Comparison of ENCODE assay signal across 22 mouse cellular contexts in the genomic region with DNA sequence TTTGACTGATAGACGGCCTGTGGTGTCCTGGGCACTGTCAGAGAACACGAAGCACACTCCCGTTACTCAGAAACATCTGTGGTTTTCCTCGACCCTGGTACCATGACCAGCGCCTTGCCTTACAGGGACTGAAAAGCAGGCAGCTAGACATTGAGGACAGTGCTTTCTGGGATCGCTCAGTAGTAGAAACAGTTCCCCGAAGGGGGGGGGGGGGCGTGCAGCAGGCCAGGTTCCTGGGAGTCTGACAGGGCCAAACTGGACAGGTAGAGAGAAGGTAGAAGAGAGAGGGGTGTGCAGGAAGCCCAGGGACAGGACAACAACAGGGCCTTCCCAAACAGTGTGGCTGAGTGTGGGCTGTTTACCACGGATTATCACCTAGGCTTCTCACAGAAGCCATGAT.
DNase-seq lines count a peak whose midpoint lies in the region; ATAC-seq lines count a peak whose summit lies in the region.
"Had no signal": no experiment of that assay in that cellular context is flagged by ENCODE, and none has a peak within 500 bp of the region (broad histone marks: within the 10 kb centered on the region; RNA-seq: fewer than 3 reads in every experiment).

No protein-coding gene starts in this region.

- H3K4me3 ChIP-seq in forebrain, embryonic 12.5 days (replicated peaks) = no peak overlapping the region
- no peak overlapping the region for H3K4me3 ChIP-seq in forebrain, embryonic 16.5 days (replicated peaks; ENCODE audit: low read length)
- no peak overlapping the region for H3K4me3 ChIP-seq in midbrain, embryonic 11.5 days (ENCODE audit: low read depth, low read length)
- H3K4me3 ChIP-seq in midbrain, embryonic 15.5 days = no peak overlapping the region
- no peak overlapping the region for H3K4me3 ChIP-seq in forebrain, embryonic 14.5 days (ENCODE audit: low read depth, low read length)
- H3K4me3 ChIP-seq: embryonic facial prominence, embryonic 15.5 days; erythroblast, embryonic 14.5 days; gastrocnemius, adult 2 months; heart, embryonic 12.5 days; hindbrain, embryonic 13.5 days; intestine, embryonic 15.5 days had no signal

- peaks cover 63% of the 10 kb centered on the region for H3K4me1 ChIP-seq in forebrain, embryonic 12.5 days
- peaks cover 40% of the 10 kb centered on the region for H3K4me1 ChIP-seq in forebrain, embryonic 16.5 days (replicated peaks; ENCODE audit: control insufficient read depth, insufficient read depth, low read length)
- peaks cover 51% of the 10 kb centered on the region for H3K4me1 ChIP-seq in midbrain, embryonic 11.5 days (ENCODE audit: control insufficient read depth, insufficient read depth, low read length)
- peaks cover 33% of the 10 kb centered on the region for H3K4me1 ChIP-seq in midbrain, embryonic 15.5 days
- peaks cover 23% of the 10 kb centered on the region for H3K4me1 ChIP-seq in forebrain, embryonic 14.5 days (ENCODE audit: control insufficient read depth, insufficient read depth, low read length)

- peak overlapping the region; percentile 96 for H3K27ac ChIP-seq in forebrain, embryonic 12.5 days
- no peak overlapping the region for H3K27ac ChIP-seq in forebrain, embryonic 16.5 days (ENCODE audit: low read length)
- no peak overlapping the region for H3K27ac ChIP-seq in midbrain, embryonic 11.5 days (ENCODE audit: low read depth, low read length)
- no peak overlapping the region for H3K27ac ChIP-seq in midbrain, embryonic 15.5 days
- peak overlapping the region; percentile 11; the same call in 1 of the 2 replicates for H3K27ac ChIP-seq in forebrain, embryonic 14.5 days (ENCODE audit: low read depth, low read length)
- H3K27ac ChIP-seq: embryonic facial prominence, embryonic 15.5 days; gastrocnemius, adult 2 months; hindbrain, embryonic 13.5 days; hindbrain, postnatal 0 days; intestine, embryonic 15.5 days had no signal

- H3K9ac ChIP-seq in forebrain, embryonic 12.5 days = no peak overlapping the region
- H3K9ac ChIP-seq in forebrain, embryonic 16.5 days (replicated peaks; ENCODE audit: low read depth, low read length) = no peak overlapping the region
- no peak overlapping the region for H3K9ac ChIP-seq in midbrain, embryonic 11.5 days (ENCODE audit: low read length)
- no peak overlapping the region for H3K9ac ChIP-seq in midbrain, embryonic 15.5 days
- H3K9ac ChIP-seq in forebrain, embryonic 14.5 days (ENCODE audit: low read length) = no peak overlapping the region
- H3K9ac ChIP-seq: embryonic facial prominence, embryonic 15.5 days; heart, embryonic 12.5 days; hindbrain, embryonic 13.5 days; intestine, embryonic 15.5 days had no signal

- H3K27me3 ChIP-seq in forebrain, embryonic 12.5 days = peaks cover 48% of the 10 kb centered on the region
- peaks cover 34% of the 10 kb centered on the region for H3K27me3 ChIP-seq in forebrain, embryonic 16.5 days (replicated peaks; ENCODE audit: control insufficient read depth, insufficient read depth, low read length)
- H3K27me3 ChIP-seq in midbrain, embryonic 11.5 days (ENCODE audit: control insufficient read depth, insufficient read depth, low read length) = peaks cover 22% of the 10 kb centered on the region
- peaks cover 46% of the 10 kb centered on the region for H3K27me3 ChIP-seq in midbrain, embryonic 15.5 days (replicated peaks)
- H3K27me3 ChIP-seq in forebrain, embryonic 14.5 days (replicated peaks; ENCODE audit: control insufficient read depth, insufficient read depth, low read length) = peaks cover 23% of the 10 kb centered on the region

- H3K36me3 ChIP-seq in forebrain, embryonic 12.5 days (replicated peaks) = no peaks in the 10 kb centered on the region
- no peaks in the 10 kb centered on the region for H3K36me3 ChIP-seq in forebrain, embryonic 16.5 days (ENCODE audit: control insufficient read depth, insufficient read depth)
- no peaks in the 10 kb centered on the region for H3K36me3 ChIP-seq in midbrain, embryonic 11.5 days (ENCODE audit: control insufficient read depth, insufficient read depth, low read length)
- H3K36me3 ChIP-seq in midbrain, embryonic 15.5 days (replicated peaks) = no peaks in the 10 kb centered on the region
- no peaks in the 10 kb centered on the region for H3K36me3 ChIP-seq in forebrain, embryonic 14.5 days (ENCODE audit: control insufficient read depth, insufficient read depth, low read length)
- H3K36me3 ChIP-seq: embryonic facial prominence, embryonic 15.5 days; G1E; heart, embryonic 12.5 days; hindbrain, embryonic 13.5 days; intestine, embryonic 15.5 days had no signal

- 36% methylated on average over 8 of the region's 9 CpGs for WGBS in forebrain, embryonic 12.5 days
- WGBS in forebrain, embryonic 16.5 days = 43% methylated on average over 9 of the region's 9 CpGs
- WGBS in midbrain, embryonic 11.5 days = 24% methylated on average over 9 of the region's 9 CpGs
- 39% methylated on average over 8 of the region's 9 CpGs for WGBS in midbrain, embryonic 15.5 days
- 36% methylated on average over 9 of the region's 9 CpGs for WGBS in forebrain, embryonic 14.5 days

- DNase-seq in embryo, embryonic 10 days (ENCODE audit: low spot score) = peak; percentile 10
- no peak for DNase-seq in embryo, embryonic 10.5 days (ENCODE audit: low spot score)
- DNase-seq in midbrain, embryonic 11.5 days (ENCODE audit: low spot score, missing footprints) = peak; percentile 89
- DNase-seq in forebrain, embryonic 14.5 days (ENCODE audit: low spot score) = no peak
- DNase-seq: adrenal gland, adult 8-10 months; adrenal gland, postnatal 36 days; B cell, adult 2 months; cerebellum, adult 2 months; cerebellum, postnatal 10 days; gastrocnemius, adult 2 months; gastrocnemius, postnatal 25 days had no signal

- H3K9me3 ChIP-seq in forebrain, embryonic 12.5 days = no peaks in the 10 kb centered on the region
- H3K9me3 ChIP-seq in forebrain, embryonic 16.5 days (ENCODE audit: control insufficient read depth, low read length) = no peaks in the 10 kb centered on the region
- no peaks in the 10 kb centered on the region for H3K9me3 ChIP-seq in midbrain, embryonic 11.5 days (ENCODE audit: control insufficient read depth, low read length)
- H3K9me3 ChIP-seq in midbrain, embryonic 15.5 days = no peaks in the 10 kb centered on the region
- no peaks in the 10 kb centered on the region for H3K9me3 ChIP-seq in forebrain, embryonic 14.5 days (replicated peaks; ENCODE audit: control insufficient read depth, low read length)
- H3K9me3 ChIP-seq: embryonic facial prominence, embryonic 15.5 days; heart, embryonic 12.5 days; hindbrain, embryonic 13.5 days; intestine, embryonic 15.5 days had no signal

- H3K4me2 ChIP-seq in forebrain, embryonic 12.5 days = no peak overlapping the region
- no peak overlapping the region for H3K4me2 ChIP-seq in forebrain, embryonic 16.5 days (ENCODE audit: low read length)
- no peak overlapping the region for H3K4me2 ChIP-seq in midbrain, embryonic 11.5 days
- H3K4me2 ChIP-seq in midbrain, embryonic 15.5 days = no peak overlapping the region
- H3K4me2 ChIP-seq in forebrain, embryonic 14.5 days (ENCODE audit: low read length) = no peak overlapping the region
- H3K4me2 ChIP-seq: embryonic facial prominence, embryonic 15.5 days; heart, embryonic 12.5 days; hindbrain, embryonic 13.5 days; intestine, embryonic 15.5 days had no signal

- ATAC-seq in forebrain, embryonic 12.5 days (ENCODE audit: low FRiP score) = no peak
- no peak for ATAC-seq in forebrain, embryonic 16.5 days
- ATAC-seq in midbrain, embryonic 11.5 days (ENCODE audit: low FRiP score) = peak; percentile 20; the same call in 1 of the 2 replicates
- ATAC-seq in midbrain, embryonic 15.5 days (replicated peaks) = no peak
- ATAC-seq in forebrain, embryonic 14.5 days = no peak
- ATAC-seq: CD4-positive, CD25-positive, alpha-beta regulatory T cell, adult 4 months; hindbrain, postnatal 0 days; intestine, embryonic 15.5 days had no signal

Comparison
In these comparisons a context has a peak if more than half of its experiments do, and no peak if none do; other contexts are left out.
1. DNase-seq: peak in embryo, embryonic 10 days (single experiment) and midbrain, embryonic 11.5 days (single experiment); none in embryo, embryonic 10.5 days (single experiment) and forebrain, embryonic 14.5 days (single experiment).
2. H3K27ac ChIP-seq: peak in forebrain, embryonic 12.5 days (single experiment) and forebrain, embryonic 14.5 days (single experiment); none in forebrain, embryonic 16.5 days (single experiment), midbrain, embryonic 11.5 days (single experiment) and midbrain, embryonic 15.5 days (single experiment).